Mouse (Mus musculus) forebrain, embryonic 16.5 days (tissue): ENCODE data around the gene Gm49320. TPM values are rescaled to one million over a fixed set of nuclear protein-coding genes. Genes with fewer than 3 reads are reported as not detected.
"Not testable (repeated sequence)": the region's sequence is repeated elsewhere in the genome, so short reads cannot be mapped to it uniquely, and the experiment has no call there.

Experiments
- ATAC-seq: fragments of 200-750 bp; cut with Nextera tagmentation; 2 replicates; pipeline ENCODE4 v1.8.0; 2017; ENCODE audit warnings: mild to moderate bottlenecking, moderate library complexity
- H3K27ac ChIP-seq: fragments of 300-500 bp; sonication (generic); 2 replicates; pipeline ENCODE4 v1.5.1; 2014; ENCODE audit warnings: low read length, control low read depth
- H3K27me3 ChIP-seq: fragments of 300-500 bp; sonication (generic); replicated peaks from 2 replicates; pipeline ENCODE4 v1.6.1; 2014; ENCODE audit warnings: low read length; ENCODE audit not compliant: control insufficient read depth, insufficient read depth
- H3K36me3 ChIP-seq: fragments of 300-500 bp; sonication (generic); 2 replicates; pipeline ENCODE4 v1.6.1; 2014; ENCODE audit not compliant: control insufficient read depth, insufficient read depth
- H3K4me1 ChIP-seq: fragments of 300-500 bp; sonication (generic); replicated peaks from 2 replicates; pipeline ENCODE4 v1.6.1; 2014; ENCODE audit warnings: low read length; ENCODE audit not compliant: control insufficient read depth, insufficient read depth
- H3K4me2 ChIP-seq: fragments of 300-500 bp; sonication (generic); 2 replicates; pipeline ENCODE4 v1.6.1; 2014; ENCODE audit warnings: mild to moderate bottlenecking, low read length, control low read depth
- H3K4me3 ChIP-seq: fragments of 300-500 bp; sonication (generic); replicated peaks from 2 replicates; pipeline ENCODE4 v1.5.1; 2014; ENCODE audit warnings: mild to moderate bottlenecking, low read length, control low read depth
- H3K9ac ChIP-seq: fragments of 300-500 bp; sonication (generic); replicated peaks from 2 replicates; pipeline ENCODE4 v1.6.1; 2014; ENCODE audit warnings: low read depth, low read length, control low read depth
- H3K9me3 ChIP-seq: fragments of 300-500 bp; sonication (generic); 2 replicates; pipeline ENCODE4 v1.6.1; 2016; ENCODE audit warnings: low read length; ENCODE audit not compliant: control insufficient read depth
- WGBS: fragments of 180-500 bp; shearing (Covaris S2); extraction: QIAGEN DNeasy Blood & Tissue Kit; methylation state at CpG from one replicate; pipeline ENCODE4 v1.1.7; 2014; 5-methylcytosine and 5-hydroxymethylcytosine counted together
- polyA plus RNA-seq: library from polyadenylated mRNA; unstranded; fragments of >200 nt; fragmentation: Nextera tagmentation; extraction: Ambion mirVana; gene quantifications from 2 replicates; pipeline ENCODE4 v1.2.1, GENCODE M21; 2015

The Gm49320 gene
- polyA plus RNA-seq, 1 experiment from 2014 or later = 1.3 TPM

DNA sequence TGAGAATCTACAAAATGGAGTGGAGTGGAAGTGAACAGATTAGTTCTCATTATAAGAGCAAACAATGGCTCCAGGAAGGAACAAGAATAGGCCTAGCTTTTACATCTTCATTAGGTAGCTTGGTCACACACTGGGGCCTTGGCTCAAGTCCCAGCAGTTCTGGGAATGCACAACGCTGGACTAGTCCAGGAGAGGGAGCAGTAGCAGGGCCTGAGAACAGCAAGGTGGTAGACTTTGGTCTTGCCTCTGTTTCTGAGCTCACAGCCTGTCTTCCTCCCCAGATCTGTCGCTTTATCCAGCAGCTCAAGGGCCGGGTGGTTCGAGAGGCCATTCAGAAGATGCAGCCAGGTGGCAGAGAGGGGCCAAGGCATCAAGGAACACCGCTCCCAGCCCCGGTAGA, 15.3 kb downstream of the Gm49320 start:
- no peak for ATAC-seq

DNA sequence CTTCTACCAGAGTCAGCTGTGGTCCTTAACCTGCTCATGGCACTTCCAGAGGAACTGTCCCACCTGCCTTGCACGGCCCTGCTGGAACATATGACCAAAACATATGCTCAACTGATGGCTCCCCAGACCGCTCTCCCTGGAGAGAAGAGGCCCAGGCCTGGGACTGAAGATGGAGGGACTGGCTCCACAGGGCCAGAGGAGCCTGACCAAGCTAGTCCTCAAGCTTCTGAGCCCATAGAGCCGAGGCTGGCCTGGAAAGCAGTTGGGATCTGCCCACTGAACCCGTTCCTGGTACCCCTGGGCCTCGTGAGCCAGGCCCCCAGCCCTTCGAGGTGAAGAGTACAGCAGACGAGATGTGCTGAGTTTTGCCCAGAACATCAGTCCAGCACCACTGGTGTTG, 16.8 kb downstream of the Gm49320 start:
- not testable (repeated sequence) for ATAC-seq, H3K27ac ChIP-seq, H3K27me3 ChIP-seq, H3K4me3 ChIP-seq, H3K36me3 ChIP-seq, H3K4me2 ChIP-seq, H3K9me3 ChIP-seq, H3K9ac ChIP-seq
- H3K4me1 ChIP-seq = peaks cover 42% of the 10 kb centered on the region
- WGBS = 92% methylated on average over 7 of the region's 7 CpGs

More for the DNA sequence above, 15.3 kb downstream of the Gm49320 start:
- H3K27ac ChIP-seq = peak overlapping the region; percentile 94
- H3K36me3 ChIP-seq = peaks cover 4% of the 10 kb centered on the region; the same call in 1 of the 2 replicates
- H3K9ac ChIP-seq = 0 out of 2 replicates have a peak overlapping the region, but pooled peaks have one; percentile 15
- no peaks in the 10 kb centered on the region for H3K9me3 ChIP-seq
- WGBS = 42% methylated on average over 6 of the region's 6 CpGs
- H3K27me3 ChIP-seq = no peaks in the 10 kb centered on the region
- H3K4me1 ChIP-seq = peaks cover 35% of the 10 kb centered on the region
- H3K4me3 ChIP-seq = peak overlapping the region; percentile 97
- H3K4me2 ChIP-seq = peak overlapping the region; percentile 60

DNA sequence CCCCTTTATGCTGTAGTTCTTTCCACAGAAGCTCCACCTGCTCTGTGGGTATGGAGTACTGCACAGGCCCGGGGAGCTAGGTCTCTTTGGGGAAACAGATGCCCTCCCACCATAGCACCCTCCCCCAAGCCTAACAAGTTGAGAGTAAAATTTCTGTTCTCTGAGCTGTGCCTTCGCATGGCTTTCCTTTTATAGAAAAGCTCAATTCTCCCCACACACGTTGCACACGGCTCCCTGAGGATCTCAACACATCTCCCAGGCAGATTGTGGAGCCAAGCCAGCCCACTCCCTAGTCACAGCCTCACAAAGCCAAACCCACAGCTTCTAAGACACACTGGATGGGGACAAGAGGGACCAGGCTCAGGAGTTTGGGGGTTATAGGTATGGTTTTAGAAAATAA, 18.2 kb downstream of the Gm49320 start:
- Histone ChIP-seq H3K36me3 (peaks cover 11% of the 10 kb centered on the region; the same call in 1 of the 2 replicates), H3K4me2 (peak overlapping the region; percentile 74), H3K9ac (peak overlapping the region; percentile 96), H3K9me3 (no peaks in the 10 kb centered on the region), H3K27me3 (no peaks in the 10 kb centered on the region), H3K4me1 (peaks cover 42% of the 10 kb centered on the region), H3K27ac (peak overlapping the region; percentile 97), H3K4me3 (peak overlapping the region; percentile 69)
- WGBS = 36% methylated on average over 4 of the region's 4 CpGs
- ATAC-seq = no peak

DNA sequence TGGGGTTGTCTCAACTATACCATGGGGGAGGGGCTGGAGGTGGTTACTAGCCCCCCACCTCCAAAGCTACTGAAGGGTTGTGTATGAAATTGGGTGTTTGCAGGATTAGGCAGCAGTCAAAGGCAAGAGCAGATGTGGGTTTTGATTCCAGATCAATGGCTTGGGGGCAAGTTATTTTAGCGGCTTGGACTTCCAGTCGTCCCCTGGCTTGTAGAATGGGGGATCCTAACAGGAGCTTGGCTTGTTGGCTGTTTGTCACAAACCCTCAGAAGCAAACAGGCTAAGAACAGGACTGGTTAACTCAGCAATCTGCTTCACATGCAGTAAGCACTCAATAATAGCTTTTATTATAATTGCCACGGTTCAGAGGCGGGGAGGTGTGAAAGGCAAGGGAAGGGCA, 18.7 kb downstream of the Gm49320 start:
- Histone ChIP-seq H3K9ac (peak overlapping the region; percentile 96), H3K9me3 (no peaks in the 10 kb centered on the region), H3K4me1 (peaks cover 41% of the 10 kb centered on the region), H3K4me3 (peak overlapping the region; percentile 69), H3K27ac (peak overlapping the region; percentile 97), H3K27me3 (no peaks in the 10 kb centered on the region), H3K4me2 (peak overlapping the region; percentile 74), H3K36me3 (peaks cover 11% of the 10 kb centered on the region; the same call in 1 of the 2 replicates)
- ATAC-seq = no peak
- WGBS = 46% methylated on average over 4 of the region's 4 CpGs

DNA sequence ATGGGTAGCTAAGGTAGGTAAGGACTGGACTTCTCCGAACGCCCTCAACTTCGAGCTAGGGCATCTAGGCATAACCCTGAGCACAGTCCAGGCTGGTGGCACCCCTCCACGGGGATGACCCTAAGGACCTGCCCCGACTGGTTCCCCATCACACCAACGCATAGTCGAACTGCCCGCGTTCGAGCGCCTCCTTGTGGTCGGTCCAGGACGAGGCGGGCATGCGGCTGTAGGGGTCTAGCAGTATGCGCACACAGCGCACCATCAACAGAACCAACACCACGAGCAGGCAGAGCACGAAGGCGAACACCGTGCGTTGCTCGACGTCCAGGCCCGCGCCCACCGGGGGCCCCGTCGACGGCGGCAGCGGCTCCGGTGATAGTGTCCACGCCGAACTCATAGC, 19.6 kb downstream of the Gm49320 start:
- Histone ChIP-seq H3K9ac (peak overlapping the region; percentile 96), H3K4me1 (peaks cover 38% of the 10 kb centered on the region), H3K27me3 (no peaks in the 10 kb centered on the region), H3K4me3 (peak overlapping the region; percentile 69), H3K9me3 (no peaks in the 10 kb centered on the region), H3K27ac (peak overlapping the region; percentile 97), H3K36me3 (peaks cover 11% of the 10 kb centered on the region; the same call in 1 of the 2 replicates), H3K4me2 (peak overlapping the region; percentile 74)
- WGBS = 3% methylated on average over 32 of the region's 35 CpGs
- peak; percentile 55 for ATAC-seq

DNA sequence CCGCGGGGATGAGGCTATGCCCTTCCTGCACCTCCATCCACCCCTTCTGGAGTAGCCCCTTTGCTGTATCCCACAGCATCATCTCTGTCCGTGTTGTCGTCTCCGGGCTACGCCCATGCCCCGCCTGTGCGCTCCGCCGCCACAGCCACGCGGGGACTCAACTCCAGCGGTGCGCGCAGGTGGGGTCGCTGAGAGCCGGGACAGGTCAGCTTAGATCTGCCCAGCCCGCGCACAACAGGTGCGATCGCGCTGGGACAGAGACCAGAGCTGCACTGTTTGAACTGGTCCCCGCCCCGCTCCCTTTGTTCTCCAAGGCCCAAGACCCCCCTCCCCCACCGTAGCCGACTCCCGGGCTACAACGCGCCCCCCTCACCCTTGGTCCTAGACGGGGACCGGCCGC, 20.0 kb downstream of the Gm49320 start:
- Histone ChIP-seq H3K4me2 (peak overlapping the region; percentile 74), H3K27ac (peak overlapping the region; percentile 97), H3K36me3 (peaks cover 11% of the 10 kb centered on the region; the same call in 1 of the 2 replicates), H3K9ac (peak overlapping the region; percentile 96), H3K4me1 (peaks cover 35% of the 10 kb centered on the region), H3K27me3 (no peaks in the 10 kb centered on the region), H3K9me3 (no peaks in the 10 kb centered on the region), H3K4me3 (peak overlapping the region; percentile 69)
- ATAC-seq = peak; percentile 66
- 1% methylated on average over 31 of the region's 32 CpGs for WGBS

DNA sequence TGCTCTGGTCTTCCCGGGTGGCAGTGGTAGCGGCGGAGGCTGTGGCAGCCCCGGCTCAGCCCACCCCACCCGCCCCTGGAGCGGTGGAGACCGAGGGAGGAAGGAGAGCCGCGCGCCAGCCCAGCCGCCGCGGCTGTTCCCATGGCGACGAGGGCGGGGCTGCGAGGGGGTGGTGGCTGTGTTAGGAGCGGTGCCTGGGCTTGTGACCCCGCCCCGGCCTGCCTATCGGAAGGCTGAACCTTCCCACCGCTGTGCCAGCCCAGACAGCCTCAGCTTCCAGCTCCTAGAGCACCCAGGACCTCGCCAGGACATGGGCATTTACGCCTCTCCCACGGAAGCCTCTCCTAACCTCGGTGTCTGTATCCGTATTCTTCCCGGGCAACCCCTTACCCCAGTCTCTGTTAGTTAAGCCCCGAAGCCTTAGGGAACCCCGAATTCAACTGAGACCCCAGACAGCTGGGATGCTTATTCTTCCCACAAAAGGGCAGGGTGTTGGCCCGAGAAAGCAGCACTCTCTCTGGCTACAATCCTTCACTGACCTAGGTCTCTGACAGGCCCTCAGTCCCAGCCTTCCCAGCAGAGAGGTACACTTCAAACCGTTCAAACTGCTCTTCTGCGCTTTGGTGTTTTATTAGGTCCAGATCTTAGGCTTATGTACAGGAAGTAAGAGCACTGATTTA, 20.6 kb downstream of the Gm49320 start, which contains the start of gene Ctxn1:
Gene Ctxn1 (minus strand): TSS at position 150 of the 680 bp plus-strand sequence.
- Histone ChIP-seq H3K4me3 (peak within 1 kb of the TSS; percentile 69), H3K27ac (peak within 1 kb of the TSS; percentile 97), H3K36me3 (peaks cover 11% of the 10 kb centered on the region; the same call in 1 of the 2 replicates), H3K9me3 (no peaks in the 10 kb centered on the region), H3K9ac (peak within 1 kb of the TSS; percentile 96), H3K27me3 (no peaks in the 10 kb centered on the region), H3K4me1 (peaks cover 29% of the 10 kb centered on the region), H3K4me2 (peak within 1 kb of the TSS; percentile 74)
- WGBS = 6% methylated on average over 33 of the region's 33 CpGs
- peak; percentile 92 for ATAC-seq

DNA sequence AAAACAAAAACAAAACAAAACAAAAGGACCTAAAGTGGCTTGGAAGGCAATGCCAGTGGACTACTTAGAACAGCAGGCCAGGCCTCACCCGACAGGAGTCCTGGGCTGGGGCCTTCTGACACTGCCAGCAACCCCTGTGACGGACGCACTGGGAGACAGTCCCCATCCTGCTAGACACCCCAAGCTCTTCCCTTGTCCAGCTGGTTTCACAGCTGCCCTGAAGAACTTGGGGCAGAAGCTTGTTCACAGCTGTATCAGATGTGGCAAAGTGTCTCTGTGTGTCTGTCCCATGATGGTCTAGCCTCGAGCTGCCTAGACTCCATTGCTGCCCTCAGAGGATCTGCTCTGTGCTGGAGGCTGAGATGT, 21.1 kb downstream of the Gm49320 start:
- peaks cover 27% of the 10 kb centered on the region for H3K4me1 ChIP-seq
- no peak overlapping the region for H3K4me2 ChIP-seq
- no peaks in the 10 kb centered on the region for H3K27me3 ChIP-seq
- peaks cover 11% of the 10 kb centered on the region; the same call in 1 of the 2 replicates for H3K36me3 ChIP-seq
- no peaks in the 10 kb centered on the region for H3K9me3 ChIP-seq
- H3K9ac ChIP-seq = peak overlapping the region; percentile 96; the same call in 1 of the 2 replicates
- H3K27ac ChIP-seq = peak overlapping the region; percentile 97; the same call in 1 of the 2 replicates
- 87% methylated on average over 4 of the region's 4 CpGs for WGBS
- no peak for ATAC-seq
- no peak overlapping the region; the same call in 1 of the 2 replicates for H3K4me3 ChIP-seq

DNA sequence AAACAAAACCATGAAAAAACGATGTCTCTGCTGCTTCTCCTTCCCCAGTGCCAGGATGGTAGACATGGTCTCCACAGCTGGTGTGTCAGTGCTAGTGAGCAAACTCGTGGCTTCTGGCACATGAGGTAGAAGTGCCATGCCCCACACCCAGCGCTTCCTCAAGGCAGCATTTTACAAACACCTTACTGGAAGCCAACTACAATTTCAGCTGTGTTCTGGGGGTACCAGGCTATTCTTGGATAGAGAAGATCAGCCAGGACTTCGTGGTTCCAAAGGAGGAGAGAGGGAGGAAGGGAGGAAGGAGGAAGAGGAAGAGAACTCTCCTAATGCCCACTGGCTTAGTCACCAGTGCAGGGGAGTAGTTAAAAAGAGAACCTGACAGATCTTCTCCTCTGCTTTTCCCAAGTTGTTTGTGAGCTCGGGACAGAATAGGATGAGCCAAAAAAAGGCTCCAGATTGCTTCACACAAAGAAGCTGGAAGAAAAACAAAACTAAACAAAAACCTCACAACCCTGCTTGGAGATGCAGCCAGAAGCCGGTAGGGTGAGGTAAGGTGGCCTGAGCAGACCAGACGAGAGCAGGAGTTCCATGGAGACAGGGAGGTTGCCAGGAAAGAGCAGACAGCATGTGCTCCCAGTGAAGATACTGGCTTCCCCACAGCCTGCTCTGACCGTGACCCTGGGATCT, 24.6 kb downstream of the Gm49320 start:
- no peak overlapping the region for H3K4me3 ChIP-seq
- no peaks in the 10 kb centered on the region for H3K27me3 ChIP-seq
- H3K36me3 ChIP-seq = peaks cover 36% of the 10 kb centered on the region
- no peak overlapping the region for H3K9ac ChIP-seq
- no peak overlapping the region for H3K27ac ChIP-seq
- no peak for ATAC-seq
- WGBS = 85% methylated on average over 8 of the region's 8 CpGs
- no peak overlapping the region for H3K4me2 ChIP-seq
- no peaks in the 10 kb centered on the region for H3K9me3 ChIP-seq
- peaks cover 7% of the 10 kb centered on the region for H3K4me1 ChIP-seq
